Mouse (Mus musculus) fibroblast of lung, adult 2 months (primary cell): ENCODE data around the gene Pgam2.
"Not testable (repeated sequence)": the region's sequence is repeated elsewhere in the genome, so short reads cannot be mapped to it uniquely, and the experiment has no call there.

ENCODE experiments used
- DNase-seq: peaks from one replicate; pipeline ENCODE4 v3.0.0-alpha.2; 2011; ENCODE audit warnings: low read depth

The Pgam2 gene

DNA sequence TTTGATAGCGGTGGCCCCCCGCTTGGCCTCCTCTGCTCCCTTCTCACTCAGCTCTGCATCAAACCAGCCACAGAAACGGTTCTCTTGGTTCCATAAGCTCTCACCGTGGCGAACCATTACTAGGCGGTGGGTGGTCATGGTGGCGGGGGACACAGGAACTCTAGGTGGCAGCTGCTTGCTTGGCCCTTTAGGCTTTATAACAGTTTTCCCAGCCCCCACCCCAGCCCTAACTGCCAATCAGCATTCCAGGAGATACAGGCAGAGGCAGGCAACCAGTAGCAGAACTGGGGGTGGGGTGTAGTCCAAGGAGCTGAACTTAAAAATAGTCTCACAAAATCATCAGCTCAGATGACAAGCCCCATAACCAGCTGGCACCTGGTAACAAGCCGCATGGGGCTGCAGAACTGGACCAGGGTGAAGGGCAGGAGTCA lies at the start of gene Pgam2:
Pgam2 (minus strand) TSS at position 183 of the 431 bp plus-strand sequence.
- no peak for DNase-seq

DNA sequence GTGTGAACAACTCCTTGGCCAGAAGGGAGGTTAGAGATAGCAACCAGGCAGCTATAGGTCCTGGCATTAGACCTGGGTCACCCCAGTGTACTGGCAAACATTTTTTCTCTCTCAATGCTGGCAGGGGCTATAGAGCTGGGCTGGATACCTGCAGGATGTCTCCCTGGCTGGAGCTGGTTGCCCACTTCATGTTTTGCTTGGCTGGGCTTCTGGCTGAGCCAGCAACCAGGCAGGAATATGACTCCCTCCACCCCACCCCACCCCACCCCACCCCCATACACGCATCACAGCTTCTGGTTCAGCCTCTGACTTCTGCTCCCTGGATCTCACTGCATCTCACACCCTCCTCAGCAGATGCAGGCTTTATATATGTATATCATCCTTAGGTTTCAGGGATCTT lies 48.8 kb upstream of the Pgam2 start:
- no peak for DNase-seq

DNA sequence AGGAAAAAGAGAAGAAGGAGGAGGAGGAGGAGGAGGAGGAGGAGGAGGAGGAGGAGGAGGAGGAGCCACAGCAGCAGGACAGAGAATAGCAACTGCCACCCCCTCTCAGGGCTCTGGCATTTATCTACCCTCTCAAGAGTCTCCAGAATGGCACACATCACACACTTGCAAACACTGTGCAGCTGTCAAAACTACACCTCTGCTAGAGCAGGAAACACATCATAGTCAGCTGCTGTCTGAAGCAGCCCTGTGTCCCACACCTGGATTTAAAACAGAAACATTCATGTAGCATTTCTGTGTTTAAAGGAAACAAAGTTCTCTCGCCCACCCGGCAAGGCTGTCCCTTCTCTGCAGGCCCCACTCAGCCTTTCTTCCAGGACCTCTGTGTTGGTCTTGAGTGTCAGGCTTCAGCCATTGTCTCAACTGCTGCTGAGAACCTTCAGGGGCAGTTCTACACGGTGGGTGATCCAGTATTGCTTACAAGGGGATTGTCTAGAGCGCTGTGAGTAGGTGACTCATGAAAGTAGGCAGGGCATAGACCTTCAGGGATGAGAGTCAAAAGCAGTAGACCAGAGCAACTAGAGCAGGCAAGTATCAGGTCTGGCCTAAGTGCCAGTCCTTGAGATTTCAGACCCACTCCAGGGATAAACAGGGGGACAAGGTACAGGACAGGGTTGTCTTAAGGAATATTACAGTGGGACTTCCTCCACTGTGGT lies 47.6 kb upstream of the Pgam2 start:
- no peak for DNase-seq

DNA sequence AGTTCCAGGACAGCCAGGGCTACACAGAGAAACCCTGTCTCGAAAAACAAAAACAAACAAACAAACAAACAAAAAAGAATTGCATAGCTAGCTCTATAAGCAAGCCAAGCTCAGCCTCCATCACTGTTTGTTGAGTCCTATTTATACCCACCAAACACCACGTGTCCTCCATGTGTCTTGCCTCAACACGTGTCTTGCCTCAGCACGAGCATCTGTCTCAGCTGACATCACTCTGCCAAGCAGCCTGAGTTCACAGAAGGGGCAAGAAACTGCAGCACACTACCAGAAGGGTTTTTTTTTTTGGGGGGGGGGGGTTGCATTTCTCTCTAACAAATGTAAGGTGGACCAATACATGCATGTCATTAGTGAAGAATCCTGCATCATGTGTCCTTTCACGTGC lies 46.9 kb upstream of the Pgam2 start:
- no peak for DNase-seq

DNA sequence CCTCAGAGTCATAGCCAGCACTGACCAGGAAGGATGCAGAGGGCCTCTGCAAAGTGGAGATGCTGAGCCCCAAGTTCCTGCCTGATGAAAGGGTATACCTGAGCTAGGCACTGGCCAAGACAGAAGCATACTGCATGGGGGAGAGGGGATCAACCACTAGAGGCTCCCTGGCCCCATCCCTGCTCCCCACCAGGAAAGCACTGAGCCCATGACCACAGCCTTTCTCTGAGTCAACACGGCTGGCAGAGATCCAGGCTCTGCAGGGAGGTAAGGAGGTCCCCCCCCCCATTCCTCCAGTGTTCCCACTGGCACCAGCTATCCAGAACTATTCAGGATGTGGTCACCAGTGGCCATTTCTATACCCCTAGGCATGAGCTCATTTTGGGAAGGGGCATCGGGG lies 45.8 kb upstream of the Pgam2 start:
- DNase-seq, result peak; percentile 81

DNA sequence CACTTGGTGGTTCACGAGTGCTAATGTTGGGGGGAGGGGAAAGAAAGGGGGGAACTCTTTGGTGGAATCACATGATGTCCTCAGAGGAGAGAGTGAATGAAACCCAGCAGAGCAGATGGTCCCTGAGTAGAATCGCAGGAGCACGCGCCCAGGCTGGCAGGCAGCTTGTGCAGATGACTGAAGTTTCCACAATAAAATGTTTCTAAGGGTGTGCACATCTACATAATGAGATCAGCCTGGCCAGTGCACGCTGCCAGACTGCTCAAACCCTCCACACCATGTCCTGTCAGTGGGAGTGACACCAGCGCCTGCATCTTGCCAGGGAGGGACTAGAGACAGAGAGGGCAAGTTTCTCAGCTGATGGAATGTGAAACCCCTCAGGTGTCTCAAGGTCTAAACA lies 45.2 kb upstream of the Pgam2 start:
- peak; percentile 87 for DNase-seq

DNA sequence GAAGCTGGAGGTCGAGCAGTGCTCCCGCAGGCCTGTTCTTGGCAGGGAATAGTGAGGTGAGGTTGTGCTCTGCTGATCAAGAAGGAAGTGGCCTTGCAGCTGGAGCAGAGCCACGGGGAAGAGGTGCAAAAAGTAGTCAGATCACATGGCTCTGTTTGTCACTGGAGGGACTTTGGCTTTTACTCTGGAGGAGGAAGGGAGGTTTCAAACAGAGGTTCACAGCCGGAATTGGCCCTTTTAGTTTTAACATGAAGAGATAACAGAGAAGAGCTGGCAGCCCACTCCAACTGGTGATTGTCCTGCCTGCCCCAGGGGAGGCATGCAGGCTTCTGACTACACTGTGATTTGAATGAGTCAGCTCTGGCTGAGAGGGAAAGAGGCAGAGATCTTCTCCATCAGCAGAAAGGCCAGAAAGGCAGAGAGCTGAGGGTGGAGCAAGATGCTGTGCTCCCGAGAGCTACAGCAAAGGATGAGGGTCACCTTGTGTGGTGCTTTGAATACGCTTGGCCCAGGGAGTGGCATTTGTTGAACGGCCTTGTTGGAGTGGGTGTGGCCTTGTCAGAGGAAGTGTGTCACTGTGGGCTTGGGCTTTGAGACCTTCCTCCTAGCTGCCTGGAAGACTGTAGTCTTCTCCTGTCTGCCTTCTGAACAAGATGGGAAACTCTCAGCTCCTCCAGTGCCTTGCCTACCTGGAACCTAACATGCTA lies 43.3 kb upstream of the Pgam2 start:
- DNase-seq, result no peak

DNA sequence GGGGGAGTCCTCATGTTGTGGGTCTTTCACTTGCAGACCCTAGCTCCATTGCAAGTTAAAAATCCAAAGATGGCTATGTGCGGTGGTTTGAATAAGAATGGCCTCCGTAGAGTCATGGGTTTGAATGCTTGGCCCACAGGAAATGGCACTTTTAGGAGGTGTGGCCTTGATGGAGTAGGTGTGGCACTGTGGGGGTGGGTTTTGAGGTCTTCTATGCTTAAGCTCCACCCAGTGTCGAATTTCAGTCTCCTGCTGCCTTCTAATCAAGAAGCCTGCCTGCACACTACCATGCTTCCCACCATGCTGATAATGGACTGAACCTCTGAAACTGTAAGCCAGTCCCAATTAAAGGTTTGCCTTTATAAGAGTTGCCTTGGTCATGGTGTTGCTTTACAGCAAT lies 39.6 kb upstream of the Pgam2 start:
- DNase-seq, result no peak

DNA sequence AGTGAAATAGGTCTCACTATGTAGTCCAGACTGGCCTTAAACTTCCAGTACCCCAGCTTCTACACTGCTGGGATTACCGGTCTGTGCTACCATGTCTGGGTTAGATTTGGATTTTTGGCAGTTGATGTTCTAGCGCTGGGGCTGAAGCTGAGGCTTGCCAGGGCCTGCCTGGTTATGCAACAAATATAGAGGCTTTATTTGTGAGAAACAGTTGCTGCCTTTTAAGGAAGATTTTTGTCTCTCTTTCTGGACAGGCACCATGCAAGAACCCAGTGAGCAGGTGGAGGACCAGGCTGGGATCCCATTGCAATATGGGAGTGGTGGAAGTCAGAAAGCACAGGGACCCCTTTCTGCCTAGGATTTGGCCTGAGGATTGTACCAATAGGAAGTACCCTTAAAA lies 38.2 kb upstream of the Pgam2 start:
- DNase-seq, result no peak

DNA sequence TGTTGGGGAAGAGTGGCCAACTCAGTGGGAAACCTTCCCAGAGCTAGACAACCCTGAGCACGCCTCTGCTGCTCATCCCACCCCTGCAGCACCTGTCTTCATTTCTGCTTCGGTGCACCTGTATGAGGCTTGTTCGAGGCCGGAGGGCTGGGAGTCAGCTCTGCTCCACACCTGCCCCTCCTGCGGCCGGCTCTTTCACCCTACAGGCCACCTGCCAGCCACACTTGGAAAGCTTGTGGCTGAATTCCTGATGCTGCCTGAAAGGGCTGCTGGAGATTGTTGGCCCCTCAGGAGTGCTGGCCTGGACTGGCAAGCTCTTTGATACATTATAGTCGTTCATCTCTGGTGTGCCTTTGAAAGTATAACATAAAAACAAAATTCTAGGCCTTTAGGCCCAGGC lies 36.8 kb upstream of the Pgam2 start:
- no peak for DNase-seq

DNA sequence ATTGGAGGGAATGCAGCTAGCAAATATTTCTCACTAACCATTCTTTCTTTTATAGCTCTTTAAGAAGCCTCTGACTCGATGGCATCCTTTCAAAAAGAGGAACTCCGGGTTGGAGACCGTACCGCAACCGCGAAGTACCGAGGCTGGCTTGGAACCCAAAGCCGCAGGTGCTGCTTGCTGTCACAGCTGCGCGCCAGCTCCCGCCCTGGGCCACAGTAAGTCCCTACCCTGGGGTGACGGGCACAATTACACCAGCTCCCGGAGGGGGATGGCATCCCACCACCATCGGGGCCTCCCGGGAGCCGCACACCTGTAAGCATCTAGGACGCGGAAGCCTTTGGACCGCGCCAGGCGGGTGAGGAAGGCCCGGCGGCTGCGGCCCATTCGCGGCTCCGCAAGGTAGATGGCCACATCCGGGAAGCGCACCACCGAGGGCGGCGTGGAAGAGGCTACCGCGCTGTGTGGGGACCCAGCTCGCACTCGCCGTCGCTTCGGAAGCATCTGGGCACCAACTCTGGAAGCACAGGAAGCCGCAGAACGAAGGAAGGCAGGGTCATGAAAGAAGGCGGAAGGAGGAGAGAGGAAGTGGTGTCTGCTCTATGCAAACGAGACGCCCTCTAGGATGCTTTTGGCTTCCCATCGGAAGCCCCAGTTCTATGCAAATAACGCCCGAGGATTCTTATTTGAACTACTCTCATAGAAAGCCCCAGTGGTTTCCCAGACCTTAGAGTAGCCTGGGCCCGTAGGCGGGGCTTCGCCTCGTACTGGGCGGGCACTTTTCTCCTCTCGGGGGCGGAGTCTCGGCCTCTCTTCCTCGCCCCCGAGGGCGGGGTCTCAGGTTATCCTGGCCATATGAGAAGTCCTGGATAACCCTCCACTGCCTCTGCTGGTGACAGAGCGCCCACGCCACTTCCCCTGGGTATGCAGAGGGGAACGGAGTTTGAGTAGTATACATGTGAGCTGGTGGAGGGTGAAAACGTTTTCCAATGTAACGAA lies 34.0 kb upstream of the Pgam2 start, which contains the start of gene Polm:
Polm (minus strand) TSS at position 766 of the 996 bp plus-strand sequence.
- DNase-seq, result peak; percentile 86

DNA sequence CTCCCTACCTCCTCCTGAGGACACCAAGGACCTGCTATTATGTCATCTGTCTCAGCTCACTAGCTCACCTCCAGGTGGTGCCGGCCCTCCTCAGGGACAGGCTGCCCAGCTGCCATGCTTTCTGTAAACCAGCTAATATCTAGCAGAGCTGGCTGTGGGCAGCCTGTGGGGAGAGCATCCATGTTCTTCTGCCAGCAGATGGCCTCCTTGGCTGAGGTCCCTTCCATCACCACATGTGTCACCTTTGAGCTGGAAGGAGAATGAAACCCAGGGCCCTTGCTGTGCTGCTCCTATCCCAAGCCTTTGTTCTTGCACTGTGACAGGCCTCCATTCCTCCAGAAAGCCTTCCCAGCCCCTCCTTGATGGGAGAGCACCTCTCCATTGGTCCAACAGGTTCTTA lies 32.6 kb upstream of the Pgam2 start:
- no peak for DNase-seq

DNA sequence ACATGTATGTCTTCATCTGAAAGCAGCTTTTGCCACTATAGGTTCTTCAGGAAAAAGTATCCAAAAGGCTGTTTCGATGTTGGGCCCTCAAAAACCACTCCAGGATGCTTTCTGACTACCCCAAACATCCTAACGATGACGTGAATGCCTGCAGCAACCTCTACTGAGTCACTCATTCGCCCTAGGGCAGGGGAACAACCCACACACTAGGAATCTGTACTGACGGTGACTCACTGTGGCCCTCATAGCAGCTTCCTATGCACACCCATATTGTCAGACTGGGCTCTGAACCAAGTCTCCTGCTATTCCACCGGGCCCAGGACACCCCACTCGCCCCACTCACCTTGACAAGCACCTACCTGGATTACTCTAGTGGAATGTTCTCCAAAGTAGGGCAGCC lies 31.5 kb upstream of the Pgam2 start:
- no peak for DNase-seq

DNA sequence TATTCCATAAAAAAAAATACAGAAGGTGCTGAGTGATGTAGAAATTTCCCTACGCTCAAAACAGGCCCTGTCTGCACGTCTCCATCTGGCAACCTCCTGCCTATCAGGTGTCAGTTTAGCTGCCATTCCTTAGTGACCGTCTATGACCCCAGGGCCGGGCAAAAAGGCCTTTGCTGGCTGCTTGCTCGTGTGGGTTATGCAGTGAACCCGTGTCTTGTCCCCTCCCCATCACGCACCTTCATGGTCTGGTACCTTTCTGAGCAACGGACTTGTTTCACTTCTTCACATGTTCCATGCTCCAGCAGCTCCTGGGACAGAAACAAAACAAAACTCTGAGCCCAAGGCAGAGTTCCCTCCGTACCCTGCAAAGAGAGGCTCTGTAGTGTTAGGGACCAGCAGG lies 31.0 kb upstream of the Pgam2 start:
- no peak for DNase-seq

DNA sequence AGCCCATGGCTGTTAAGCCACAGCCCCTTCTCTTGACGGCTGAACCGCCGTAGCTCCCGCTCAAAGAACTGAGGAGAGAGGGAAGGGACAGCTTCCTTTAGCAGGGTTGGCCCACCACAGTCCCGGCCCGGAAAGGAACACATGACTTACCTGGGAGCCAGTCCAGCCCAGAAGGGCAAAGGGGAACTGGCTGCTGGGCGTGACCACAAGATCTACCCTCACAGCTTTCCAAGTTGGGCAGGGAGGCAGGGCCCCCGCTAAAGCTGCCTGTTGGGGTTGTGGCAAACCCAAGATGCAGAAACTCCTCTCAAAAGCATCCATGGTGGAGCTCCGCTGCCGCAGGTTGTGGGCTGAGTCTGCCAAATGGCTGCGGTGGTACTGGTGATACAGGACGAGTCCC lies 25.8 kb upstream of the Pgam2 start:
- no peak for DNase-seq

DNA sequence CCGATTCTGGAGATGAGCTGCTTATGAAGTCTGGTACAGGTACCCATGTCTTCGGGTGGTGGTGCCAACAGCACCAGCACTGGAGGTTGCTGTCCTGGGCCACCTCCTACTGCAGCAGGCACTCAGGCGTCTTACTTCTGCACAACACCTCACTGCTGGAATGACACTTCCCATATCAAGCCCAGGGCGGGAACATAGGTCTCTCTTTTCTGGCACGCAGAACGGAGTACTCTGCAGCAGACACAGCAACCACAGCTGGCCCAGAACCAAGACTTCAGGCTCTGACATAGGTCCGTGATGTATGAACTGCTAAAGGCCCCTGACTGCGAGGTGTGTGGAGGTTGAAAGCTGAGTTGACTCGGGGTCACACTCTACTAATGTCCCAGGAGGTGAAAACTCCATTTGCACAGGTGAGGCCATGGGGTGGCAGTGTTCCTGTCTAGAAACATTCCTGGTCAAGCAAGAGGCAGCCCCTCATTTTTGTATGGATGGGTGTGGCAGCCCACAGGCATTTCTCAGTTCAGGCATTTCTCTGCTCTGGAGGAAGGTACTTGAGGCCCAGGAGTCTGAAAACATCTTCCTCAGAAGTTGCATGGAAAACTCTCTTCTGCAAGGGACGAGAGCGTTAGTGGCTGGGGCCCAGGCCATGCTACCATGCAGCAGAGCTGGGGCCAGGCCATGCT lies 25.1 kb upstream of the Pgam2 start:
- DNase-seq, result no peak

DNA sequence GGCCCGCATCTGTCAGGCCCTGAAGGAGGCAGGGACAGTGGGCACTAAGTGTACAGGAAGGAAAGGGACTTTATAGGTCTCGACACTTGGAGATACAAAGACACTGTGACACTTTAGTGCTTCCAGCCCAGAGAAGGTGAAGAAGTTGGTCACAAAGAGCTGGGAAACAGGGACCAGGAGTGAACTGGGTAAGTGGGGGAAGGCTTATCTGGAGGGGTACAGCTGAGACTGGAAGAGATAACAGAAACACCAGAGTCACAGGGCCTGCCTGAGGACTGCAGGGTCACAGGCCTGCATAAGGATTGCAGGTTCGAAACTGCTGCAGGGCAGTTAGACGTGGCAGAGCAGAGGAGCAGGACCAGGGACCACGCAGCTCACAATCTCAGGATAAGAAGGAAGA lies 24.4 kb upstream of the Pgam2 start:
- DNase-seq, result no peak

DNA sequence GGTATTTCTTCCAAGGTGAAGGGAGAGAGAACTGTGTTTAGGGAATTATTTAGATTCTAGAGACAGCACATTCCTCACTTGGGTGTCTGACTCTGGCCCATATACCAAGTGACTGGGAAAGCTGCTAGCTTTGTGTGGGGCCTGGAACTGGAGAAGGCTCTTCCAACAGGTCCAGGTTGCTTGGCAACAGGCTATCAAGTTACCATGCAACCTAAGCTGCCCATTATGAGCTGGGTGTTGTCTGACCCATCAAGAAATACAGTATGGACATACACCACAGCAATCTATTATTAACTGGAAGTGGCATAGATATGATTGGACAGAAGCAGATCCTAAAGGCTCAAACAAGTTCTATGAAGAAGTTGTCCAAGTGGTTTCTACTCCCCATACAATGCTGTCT lies 21.9 kb upstream of the Pgam2 start:
- no peak for DNase-seq

DNA sequence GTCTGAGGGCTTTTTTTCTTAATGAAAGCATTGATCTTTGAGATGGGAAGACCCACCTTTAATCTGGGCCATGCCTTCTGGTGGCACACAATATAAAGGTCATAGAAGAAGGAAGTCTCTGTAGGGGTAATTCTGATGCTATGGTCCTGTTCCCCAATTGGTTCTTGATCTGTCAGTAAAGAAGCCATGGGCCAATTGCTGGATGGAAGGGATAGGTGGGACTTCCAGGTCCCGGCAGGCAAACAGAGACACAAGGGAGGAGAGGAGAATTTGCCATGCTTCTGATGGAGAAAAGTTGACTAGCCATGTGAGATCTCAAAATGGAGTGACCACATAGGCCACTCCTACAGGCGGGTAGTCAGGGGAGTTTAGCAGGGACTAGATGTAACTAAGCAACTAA lies 15.7 kb upstream of the Pgam2 start:
- DNase-seq, result no peak

DNA sequence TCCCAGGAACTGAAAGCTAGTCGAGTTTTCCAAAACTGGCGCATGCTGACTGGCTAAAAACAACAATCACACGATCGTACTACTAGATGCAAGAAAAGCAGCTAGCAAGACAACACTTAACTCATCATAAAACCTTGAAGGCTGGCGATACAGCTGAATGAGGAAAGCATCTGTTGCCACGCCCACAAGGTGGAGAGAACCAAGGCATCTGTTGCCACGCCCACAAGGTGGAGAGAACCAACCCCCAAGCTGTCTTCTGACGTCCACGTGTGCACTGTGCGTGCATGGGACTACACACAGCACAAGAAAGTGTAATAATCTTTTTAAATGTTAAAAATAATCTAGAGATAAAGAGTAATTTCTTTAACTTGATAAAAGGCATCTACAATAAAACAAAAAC lies 9.8 kb upstream of the Pgam2 start:
- no peak for DNase-seq

DNA sequence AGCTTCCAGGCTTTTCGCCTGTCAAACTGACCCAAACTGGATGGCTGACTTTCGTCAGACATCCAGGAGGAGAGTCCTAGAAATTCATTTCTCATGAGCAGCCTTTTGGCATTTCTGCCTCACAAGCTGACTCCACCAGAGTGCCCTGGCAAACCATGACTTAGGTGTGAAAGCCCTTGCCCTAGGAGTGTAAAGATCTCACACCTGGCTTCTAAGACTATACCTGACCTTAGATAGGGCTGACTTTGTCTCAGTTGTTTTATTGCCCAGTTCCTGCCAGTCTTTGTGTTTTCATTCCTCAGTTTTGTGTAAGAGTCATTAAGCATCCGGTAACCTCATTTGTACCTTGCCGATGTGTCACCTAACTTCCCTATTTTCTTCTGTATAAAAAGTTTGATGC lies 6.0 kb upstream of the Pgam2 start:
- not testable (repeated sequence) for DNase-seq

DNA sequence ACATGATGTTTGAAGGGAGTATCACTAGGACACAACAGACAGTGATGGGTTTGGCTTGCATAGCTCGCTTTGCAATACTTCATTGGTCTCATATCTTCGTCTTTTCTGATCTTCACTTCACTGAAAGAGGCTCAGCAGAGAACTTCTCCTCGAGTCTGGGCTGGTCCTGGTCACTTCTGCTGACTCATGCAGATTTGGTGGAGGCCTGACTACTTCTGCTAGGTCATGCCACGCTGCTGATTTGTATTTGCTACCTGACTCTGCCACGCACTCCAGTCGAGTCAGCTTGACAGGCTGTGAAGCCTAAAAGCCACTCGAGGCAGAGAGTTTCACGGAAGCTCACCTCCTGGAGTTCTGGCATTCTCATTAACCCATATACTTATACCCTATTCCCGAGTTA lies 4.4 kb upstream of the Pgam2 start:
- no peak for DNase-seq
